Mouse (Mus musculus): Measurements from ENCODE around the gene Cyb5b.

GRCm38 (mm10) chr8:107150404-107151157 lies at the start of gene Cyb5b:
- no peak for TF ChIP-seq ZC3H11A (IDR thresholded peaks at IDR 0.05; ENCODE audit: borderline replicate concordance, low read depth, low read length)
- peak; percentile 35; the same call in 1 of the 2 replicates for TF ChIP-seq HCFC1 (IDR thresholded peaks at IDR 0.05; ENCODE audit: borderline replicate concordance, insufficient read depth, low read length)
- no peak for TF ChIP-seq ZNF384 (IDR thresholded peaks at IDR 0.05; ENCODE audit: low read depth, low read length)
- peak; percentile 69; the same call in 1 of the 2 replicates for TF ChIP-seq CHD2 (IDR thresholded peaks at IDR 0.05; ENCODE audit: low read depth, low read length)
- TF ChIP-seq MAFK (IDR thresholded peaks at IDR 0.05; ENCODE audit: insufficient read depth, low read depth, low read length): no peak

Data from ES-E14 (cell line).